Mouse (Mus musculus) duodenum, adult 2 months (tissue): ENCODE measurements around the gene Trpm3. TPM values are rescaled to one million over a fixed set of nuclear protein-coding genes. Genes with fewer than 3 reads are reported as not detected.

Experiments used
- polyA plus RNA-seq: library from polyadenylated mRNA; depleted of rRNA; stranded (reverse); fragments of >200 nt; gene quantifications from 2 replicates; pipeline ENCODE4 v1.2.3, GENCODE M21; 2012; ENCODE audit warnings: low replicate concordance; rRNA removed

The Trpm3 gene
- polyA plus RNA-seq = 0.05 TPM in 1 of 2 replicates, not detected in the other

GRCm38 (mm10) chr19:22138590-22139421, at the start of gene Trpm3:
Gene Trpm3 (plus strand): TSS chr19:22139046.

